Mouse (Mus musculus): ENCODE measurements at regions not wholly inside any gene's neighbourhood (a gene's known extent, or its start where the extent isn't known, plus 50 kb on each side); places are given as distances from the start of the nearest gene placed in this dataset.

DNA sequence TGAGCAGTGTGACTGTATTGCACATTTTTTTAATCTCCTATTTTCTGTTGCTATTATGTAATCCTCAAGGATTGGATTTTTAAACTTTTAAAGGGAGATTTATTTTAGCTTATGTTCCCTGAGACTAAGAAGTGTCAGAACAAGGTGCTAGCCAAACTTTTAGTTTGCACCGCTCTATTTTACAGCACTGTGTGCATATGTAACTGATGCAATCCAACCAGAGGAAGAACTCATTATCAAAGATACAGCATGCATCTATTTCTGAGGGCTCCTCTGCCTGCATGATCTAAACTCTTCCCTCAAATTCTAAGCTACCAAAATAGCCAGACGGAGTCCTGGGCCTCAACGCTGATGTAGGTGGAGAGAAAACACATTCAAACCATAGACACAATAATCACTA is 1747.5 kb upstream of the Adam24 start:
- Histone ChIP-seq H3K27ac (ENCODE audit: insufficient read depth, low read length) (0 out of 2 replicates have a peak overlapping the region, but pooled peaks have one; percentile 40), H3K4me3 (ENCODE audit: insufficient read depth, low read length) (no peak overlapping the region)
- TF ChIP-seq POLR2A (IDR thresholded peaks at IDR 0.05; ENCODE audit: extremely low read depth, insufficient read depth, low read length) (no peak), CTCF (IDR thresholded peaks at IDR 0.05; ENCODE audit: extremely low read depth, insufficient read depth, low read length) (no peak)

GRCm38 (mm10) chr8:38927867-38928266 is 1747.0 kb upstream of the Adam24 start:
- H3K27ac ChIP-seq (ENCODE audit: insufficient read depth, low read length), result 0 out of 2 replicates have a peak overlapping the region, but pooled peaks have one; percentile 40
- TF ChIP-seq POLR2A (IDR thresholded peaks at IDR 0.05; ENCODE audit: extremely low read depth, insufficient read depth, low read length) (no peak), CTCF (IDR thresholded peaks at IDR 0.05; ENCODE audit: extremely low read depth, insufficient read depth, low read length) (no peak)
- H3K4me1 ChIP-seq (ENCODE audit: control insufficient read depth, insufficient read depth, low read length), result peaks cover 1% of the 10 kb centered on the region; the same call in 1 of the 2 replicates
- no peak overlapping the region for H3K4me3 ChIP-seq (ENCODE audit: insufficient read depth, low read length)

More for the DNA sequence above, 1747.5 kb upstream of the Adam24 start:
- peaks cover 1% of the 10 kb centered on the region; the same call in 1 of the 2 replicates for H3K4me1 ChIP-seq (ENCODE audit: control insufficient read depth, insufficient read depth, low read length)

DNA sequence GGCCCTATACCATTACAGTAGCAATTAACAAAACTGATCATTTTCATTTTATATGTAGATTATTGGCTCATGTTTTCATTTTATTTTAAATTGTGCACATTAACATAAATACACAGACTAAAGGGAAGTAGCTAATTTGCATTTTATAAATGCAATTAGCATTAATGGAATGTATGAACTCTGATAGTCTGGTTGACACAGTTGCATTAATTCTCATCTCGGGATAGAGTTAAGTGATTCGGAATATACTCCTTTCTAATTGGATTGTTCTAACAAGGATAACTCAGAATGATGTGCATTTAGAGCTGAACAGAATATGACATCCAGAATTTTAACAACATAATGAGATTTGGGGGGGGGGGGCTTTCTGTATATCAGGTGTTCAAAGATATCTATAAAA is 1746.5 kb upstream of the Adam24 start:
- Histone ChIP-seq H3K27ac (ENCODE audit: insufficient read depth, low read length) (no peak overlapping the region), H3K4me1 (ENCODE audit: control insufficient read depth, insufficient read depth, low read length) (peaks cover 1% of the 10 kb centered on the region; the same call in 1 of the 2 replicates), H3K4me3 (ENCODE audit: insufficient read depth, low read length) (no peak overlapping the region)
- TF ChIP-seq CTCF (IDR thresholded peaks at IDR 0.05; ENCODE audit: extremely low read depth, insufficient read depth, low read length), result no peak
- no peak for TF ChIP-seq POLR2A (IDR thresholded peaks at IDR 0.05; ENCODE audit: extremely low read depth, insufficient read depth, low read length)
